Mouse (Mus musculus): Measurements from ENCODE around the gene Meaf6.

- TF ChIP-seq CTCF (conservative IDR thresholded peaks at IDR 0.05; ENCODE audit: insufficient read depth, insufficient read length, low read depth, low read length): no peak
- TF ChIP-seq POLR2A (IDR thresholded peaks at IDR 0.05; ENCODE audit: low read depth, low read length): no peak
Observed at GRCm38 (mm10) chr4:125116090-125116861, 31.3 kb downstream of the Meaf6 start.
